Mouse (Mus musculus) forebrain, embryonic 11.5 days (tissue): Measurements from ENCODE around the gene Pard6b. TPM values are rescaled to one million over a fixed set of nuclear protein-coding genes. Genes with fewer than 3 reads are reported as not detected.

Experiments
- ATAC-seq: fragments of 200-750 bp; cut with Nextera tagmentation; replicated peaks from 2 replicates; pipeline ENCODE4 v1.8.0; 2017; ENCODE audit warnings: moderate TSS enrichment; ENCODE audit not compliant: low FRiP score
- DNase-seq: peaks from one replicate; pipeline ENCODE4 v3.0.0-alpha.2; 2017; ENCODE audit warnings: low spot score
- H3K27ac ChIP-seq: fragments of 300-500 bp; sonication (generic); 2 replicates; pipeline ENCODE4 v1.5.1; 2014; ENCODE audit warnings: low read depth, low read length
- H3K27me3 ChIP-seq: fragments of 300-500 bp; sonication (generic); 2 replicates; pipeline ENCODE4 v1.6.1; 2014; ENCODE audit warnings: mild to moderate bottlenecking, low read length, mixed read lengths; ENCODE audit not compliant: control insufficient read depth, insufficient read depth
- H3K36me3 ChIP-seq: fragments of 300-500 bp; sonication (generic); 2 replicates; pipeline ENCODE4 v1.6.1; 2014; ENCODE audit warnings: mild to moderate bottlenecking, low read length, moderate library complexity, mixed read lengths; ENCODE audit not compliant: control insufficient read depth, insufficient read depth
- H3K4me1 ChIP-seq: fragments of 300-500 bp; sonication (generic); replicated peaks from 2 replicates; pipeline ENCODE4 v1.6.1; 2014; ENCODE audit warnings: low read length, mixed read lengths; ENCODE audit not compliant: control insufficient read depth, insufficient read depth
- H3K4me2 ChIP-seq: fragments of 300-500 bp; sonication (generic); 2 replicates; pipeline ENCODE4 v1.6.1; 2014; ENCODE audit warnings: low read depth, mild to moderate bottlenecking, low read length, moderate library complexity, mixed read lengths; ENCODE audit not compliant: severe bottlenecking
- H3K4me3 ChIP-seq: fragments of 300-500 bp; sonication (generic); 2 replicates; pipeline ENCODE4 v1.5.1; 2014; ENCODE audit warnings: low read depth, low read length
- H3K9ac ChIP-seq: fragments of 300-500 bp; sonication (generic); 2 replicates; pipeline ENCODE4 v1.6.1; 2014; ENCODE audit warnings: low read length
- H3K9me3 ChIP-seq: fragments of 300-500 bp; sonication (generic); 2 replicates; pipeline ENCODE4 v1.6.1; 2016; ENCODE audit warnings: low read length, mixed read lengths; ENCODE audit not compliant: control insufficient read depth
- WGBS: fragments of 180-500 bp; shearing (Covaris S2); extraction: QIAGEN DNeasy Blood & Tissue Kit; methylation state at CpG from one replicate; pipeline ENCODE4 v1.1.7; 2014; 5-methylcytosine and 5-hydroxymethylcytosine counted together
- microRNA-seq: library from miRNA; unstranded; fragments of <30 nt; microRNA quantifications from one replicate; pipeline ENCODE4, GENCODE M21; 2016; ENCODE audit not compliant: insufficient number of aligned reads
- polyA plus RNA-seq: library from polyadenylated mRNA; unstranded; fragments of >200 nt; fragmentation: Nextera tagmentation; extraction: Ambion mirVana; gene quantifications from 2 replicates; pipeline ENCODE4 v1.2.1, GENCODE M21; 2014

Pard6b gene
- polyA plus RNA-seq, 1 experiment from 2014 or later = 12.4 TPM

DNA sequence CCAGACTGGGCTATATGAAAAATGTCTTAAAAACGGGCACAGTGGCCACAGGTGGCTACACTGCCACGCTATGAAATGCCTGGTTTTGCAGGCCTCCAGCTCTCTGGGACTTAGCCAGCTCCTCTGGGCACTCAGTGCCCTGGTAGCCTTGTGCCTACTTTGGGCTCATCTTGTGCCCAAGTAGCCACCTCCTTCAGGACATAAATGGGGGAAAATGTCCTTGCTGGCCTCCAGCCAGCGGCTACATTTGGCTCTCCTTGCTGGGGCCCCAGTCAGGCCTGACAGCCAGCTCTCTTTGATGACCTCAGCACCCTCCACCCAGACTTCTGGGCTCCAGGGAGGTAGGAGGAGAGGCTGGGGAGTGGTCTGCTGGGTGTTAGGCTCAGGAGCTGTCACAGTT lies 49.2 kb downstream of the Pard6b start:
- 93% methylated on average over 3 of the region's 3 CpGs for WGBS

DNA sequence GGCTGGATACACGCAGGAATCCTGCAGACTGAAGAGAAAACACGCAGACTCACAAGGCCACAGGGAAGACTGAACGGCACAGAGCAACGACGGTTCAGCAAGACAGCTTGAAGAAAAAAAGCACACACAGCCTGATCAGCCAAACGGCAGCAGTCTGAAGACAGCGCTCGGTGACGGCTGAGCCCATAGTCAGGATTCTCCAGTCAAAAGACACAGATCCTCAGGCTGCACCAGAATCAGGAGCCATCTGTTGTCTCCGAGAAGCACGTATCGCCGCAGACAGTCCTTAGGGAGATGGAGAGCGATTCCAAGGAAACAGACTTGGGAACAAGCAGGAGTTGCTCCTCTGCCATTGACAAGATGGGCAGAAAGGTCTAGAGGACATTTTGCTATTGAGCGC lies 56.4 kb downstream of the Pard6b start:
- no peak for ATAC-seq
- H3K9me3 ChIP-seq = no peaks in the 10 kb centered on the region
- no peak overlapping the region for H3K4me2 ChIP-seq
- H3K9ac ChIP-seq = no peak overlapping the region
- H3K27ac ChIP-seq = no peak overlapping the region
- no peaks in the 10 kb centered on the region for H3K4me1 ChIP-seq
- no peak for DNase-seq
- no peak overlapping the region for H3K4me3 ChIP-seq
- H3K27me3 ChIP-seq = no peaks in the 10 kb centered on the region
- H3K36me3 ChIP-seq = no peaks in the 10 kb centered on the region
- 77% methylated on average over 15 of the region's 15 CpGs for WGBS

More for the DNA sequence above, 49.2 kb downstream of the Pard6b start:
- no peak overlapping the region for H3K4me2 ChIP-seq
- no peak overlapping the region for H3K4me3 ChIP-seq
- 0 out of 2 replicates have a peak, but pooled peaks cover 5% of the 10 kb centered on the region for H3K4me1 ChIP-seq
- H3K27me3 ChIP-seq = no peaks in the 10 kb centered on the region
- DNase-seq (no peak), ATAC-seq (no peak)
- no peak overlapping the region for H3K27ac ChIP-seq
- no peaks in the 10 kb centered on the region for H3K9me3 ChIP-seq
- H3K36me3 ChIP-seq = no peaks in the 10 kb centered on the region
- no peak overlapping the region for H3K9ac ChIP-seq

DNA sequence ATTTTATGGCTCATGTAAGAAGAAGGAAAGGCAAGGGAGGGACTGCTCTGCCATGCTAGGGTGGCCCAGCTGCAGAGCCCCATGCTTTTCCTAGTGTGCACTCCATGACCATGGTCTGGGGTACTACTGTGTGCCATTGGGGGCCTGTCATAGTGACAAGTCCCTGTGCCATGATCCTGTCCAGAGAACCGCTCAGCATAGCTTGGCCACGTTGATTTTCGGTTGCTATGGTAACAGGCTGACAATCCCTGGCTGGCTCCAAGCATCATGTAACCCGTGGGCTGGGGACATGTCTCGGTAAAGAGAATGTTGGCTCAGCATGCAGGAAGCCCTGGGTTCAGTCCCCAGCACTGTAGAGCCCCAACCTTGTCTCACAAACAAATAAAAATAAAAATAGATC lies 63.0 kb downstream of the Pard6b start:
- ATAC-seq = no peak
- WGBS = 47% methylated on average over 5 of the region's 5 CpGs

DNA sequence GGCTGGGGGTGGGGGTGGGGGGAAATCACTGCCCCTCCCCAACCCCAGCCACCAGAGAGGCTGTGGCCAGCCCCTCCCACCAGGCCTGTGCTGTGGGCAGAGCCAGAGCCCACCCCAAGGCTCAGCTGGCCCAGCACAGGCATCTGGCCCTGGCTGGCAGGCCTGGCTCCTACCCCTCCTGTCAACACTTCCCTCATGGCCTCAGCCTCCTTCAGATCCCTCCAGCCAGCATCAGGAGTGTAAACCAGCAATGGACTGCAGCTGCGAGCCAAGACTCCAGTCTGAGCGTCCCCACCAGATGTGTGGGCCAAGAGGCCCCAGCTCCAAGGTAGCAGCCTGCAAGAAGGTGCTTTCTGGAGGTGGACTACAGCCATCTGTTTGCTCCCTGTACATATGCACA lies 64.6 kb downstream of the Pard6b start:
- H3K4me2 ChIP-seq = no peak overlapping the region
- DNase-seq = no peak
- no peaks in the 10 kb centered on the region for H3K9me3 ChIP-seq
- ATAC-seq = no peak
- H3K4me1 ChIP-seq = no peaks in the 10 kb centered on the region; the same call in 1 of the 2 replicates
- no peak overlapping the region for H3K4me3 ChIP-seq
- H3K27ac ChIP-seq = no peak overlapping the region
- H3K9ac ChIP-seq = no peak overlapping the region
- WGBS = 88% methylated on average over 2 of the region's 2 CpGs
- no peaks in the 10 kb centered on the region for H3K27me3 ChIP-seq
- no peaks in the 10 kb centered on the region for H3K36me3 ChIP-seq

More for the DNA sequence above, 63.0 kb downstream of the Pard6b start:
- DNase-seq = no peak
- H3K36me3 ChIP-seq = no peaks in the 10 kb centered on the region
- no peak overlapping the region for H3K4me2 ChIP-seq
- H3K9me3 ChIP-seq = no peaks in the 10 kb centered on the region
- no peak overlapping the region for H3K27ac ChIP-seq
- no peaks in the 10 kb centered on the region; the same call in 1 of the 2 replicates for H3K4me1 ChIP-seq
- H3K27me3 ChIP-seq = no peaks in the 10 kb centered on the region
- no peak overlapping the region for H3K9ac ChIP-seq
- H3K4me3 ChIP-seq = no peak overlapping the region

DNA sequence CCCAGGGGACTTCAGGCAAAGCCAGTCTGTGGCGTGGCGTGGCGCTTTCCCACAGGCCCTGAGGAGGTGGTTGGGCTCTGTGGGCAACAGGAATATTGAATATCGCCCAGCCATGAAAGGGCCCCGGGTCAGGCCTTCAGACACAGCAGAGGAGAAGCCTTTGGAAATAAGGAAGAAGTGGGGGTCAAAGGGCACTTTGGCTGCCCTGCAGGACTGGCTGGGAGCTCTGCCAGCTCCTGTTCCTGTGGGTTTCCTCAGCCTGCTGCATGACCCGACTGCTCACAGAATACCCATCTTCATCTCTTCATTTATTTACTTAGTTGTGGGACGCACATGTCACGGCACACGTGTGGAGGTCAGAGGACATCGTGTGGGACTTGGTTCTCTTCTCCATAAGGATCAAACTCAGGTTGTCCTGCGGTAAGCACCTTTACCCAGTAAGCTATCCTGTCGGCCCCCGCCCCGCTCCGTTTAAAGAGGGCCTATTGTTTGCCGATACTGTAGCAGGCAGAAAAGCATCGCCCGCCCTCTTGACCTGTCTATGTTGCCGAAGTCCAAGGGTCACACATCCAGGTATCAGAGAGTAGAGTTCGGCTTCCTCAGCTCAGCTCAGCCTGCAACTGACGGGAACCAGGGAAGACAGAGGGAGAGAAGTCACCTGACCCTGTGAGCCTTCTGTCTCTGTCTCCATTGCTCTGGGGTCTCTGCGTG lies 67.1 kb downstream of the Pard6b start:
- DNase-seq = no peak
- H3K27ac ChIP-seq = no peak overlapping the region
- WGBS = 69% methylated on average over 22 of the region's 22 CpGs

DNA sequence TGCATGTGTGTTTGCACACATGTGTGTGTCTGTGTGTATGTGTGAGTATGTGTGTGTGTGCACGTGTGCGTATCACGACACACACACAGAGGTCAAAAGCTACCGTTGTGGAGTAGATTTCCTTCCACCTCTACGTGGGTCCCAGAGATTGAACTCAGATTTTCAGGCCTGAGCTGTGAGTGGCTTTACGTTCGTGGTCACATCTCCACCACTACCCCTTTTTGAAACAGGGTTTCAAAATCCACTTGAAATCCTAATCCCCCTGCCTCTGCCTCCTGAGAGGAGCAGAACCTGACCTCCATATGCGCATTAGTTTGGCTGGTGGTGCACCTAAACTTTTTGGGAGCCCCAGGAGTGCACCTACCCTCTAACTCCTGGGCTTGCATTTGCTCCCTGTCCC lies 68.4 kb downstream of the Pard6b start:
- no peak for DNase-seq
- Histone ChIP-seq H3K4me2 (no peak overlapping the region), H3K9ac (no peak overlapping the region), H3K27ac (no peak overlapping the region), H3K27me3 (no peaks in the 10 kb centered on the region), H3K4me3 (no peak overlapping the region), H3K9me3 (no peaks in the 10 kb centered on the region), H3K36me3 (no peaks in the 10 kb centered on the region), H3K4me1 (no peaks in the 10 kb centered on the region; the same call in 1 of the 2 replicates)
- WGBS = 80% methylated on average over 8 of the region's 8 CpGs
- ATAC-seq = no peak

More for the DNA sequence above, 67.1 kb downstream of the Pard6b start:
- H3K9me3 ChIP-seq = no peaks in the 10 kb centered on the region
- no peaks in the 10 kb centered on the region; the same call in 1 of the 2 replicates for H3K4me1 ChIP-seq
- no peaks in the 10 kb centered on the region for H3K36me3 ChIP-seq
- no peak overlapping the region for H3K9ac ChIP-seq
- no peak overlapping the region for H3K4me3 ChIP-seq
- H3K4me2 ChIP-seq = no peak overlapping the region
- no peak for ATAC-seq
- H3K27me3 ChIP-seq = no peaks in the 10 kb centered on the region

Small RNA genes within 50 kb of the gene (microRNA-seq; reads per million reads assigned to microRNA genes)
- not detected for gene Gm24327

Other genes starting within 250 kb of the Pard6b start
- 73.0 and 80.0 TPM in 2 replicates for gene Ptpn1, start 148.9 kb upstream of the Pard6b start, polyA plus RNA-seq
- gene Ripor3, start 70.4 kb upstream of the Pard6b start, polyA plus RNA-seq = 0.72 and 1.00 TPM in 2 replicates
- gene Adnp, start 126.1 kb downstream of the Pard6b start, polyA plus RNA-seq = 18.7 and 19.7 TPM in 2 replicates
- 25.6 and 30.3 TPM in 2 replicates for gene Gm20716, start 149.4 kb downstream of the Pard6b start, polyA plus RNA-seq
- 58.6 and 65.3 TPM in 2 replicates for gene Dpm1, start 149.6 kb downstream of the Pard6b start, polyA plus RNA-seq
- gene Mocs3, start 149.6 kb downstream of the Pard6b start, polyA plus RNA-seq = 8.5 and 9.1 TPM in 2 replicates
- gene Kcng1, start 200.7 kb downstream of the Pard6b start, polyA plus RNA-seq = 1.5 and 2.2 TPM in 2 replicates